Mouse (Mus musculus) gastrocnemius, postnatal 14 days (tissue): ENCODE measurements at regions not wholly inside any gene's neighbourhood (a gene's known extent, or its start where the extent isn't known, plus 50 kb on each side); places are given as distances from the start of the nearest gene placed in this dataset.

Experiments
- DNase-seq: peaks from one replicate; pipeline ENCODE4 v3.0.0; 2021; ENCODE audit warnings: mixed read lengths
- intact Hi-C: fragments of 180-260 bp; cut with DNase I; formaldehyde crosslinking; loops from one replicate; pipeline ENCODE4 v1.15.1; 2025; ENCODE audit warnings: low total_unique reads

GRCm38 (mm10) chr15:52236220-52236619 is 1648.5 kb upstream of the Gm7489 start:
- intact Hi-C loops = no loop called here
- no peak for DNase-seq

GRCm38 (mm10) chr15:52242890-52243289 is 1641.8 kb upstream of the Gm7489 start:
- intact Hi-C loops = no loop called here
- DNase-seq = no peak
